Mouse (Mus musculus): ENCODE measurements around the gene Nfkbia. TPM values are rescaled to one million over a fixed set of nuclear protein-coding genes. Genes with fewer than 3 reads are reported as not detected.
A peak's percentile ranks its signal among the peaks of the same experiment; 100 is the strongest.

Nfkbia gene
- polyA plus RNA-seq, 1 experiment from 2014 or later, result 40.4 TPM

DNA sequence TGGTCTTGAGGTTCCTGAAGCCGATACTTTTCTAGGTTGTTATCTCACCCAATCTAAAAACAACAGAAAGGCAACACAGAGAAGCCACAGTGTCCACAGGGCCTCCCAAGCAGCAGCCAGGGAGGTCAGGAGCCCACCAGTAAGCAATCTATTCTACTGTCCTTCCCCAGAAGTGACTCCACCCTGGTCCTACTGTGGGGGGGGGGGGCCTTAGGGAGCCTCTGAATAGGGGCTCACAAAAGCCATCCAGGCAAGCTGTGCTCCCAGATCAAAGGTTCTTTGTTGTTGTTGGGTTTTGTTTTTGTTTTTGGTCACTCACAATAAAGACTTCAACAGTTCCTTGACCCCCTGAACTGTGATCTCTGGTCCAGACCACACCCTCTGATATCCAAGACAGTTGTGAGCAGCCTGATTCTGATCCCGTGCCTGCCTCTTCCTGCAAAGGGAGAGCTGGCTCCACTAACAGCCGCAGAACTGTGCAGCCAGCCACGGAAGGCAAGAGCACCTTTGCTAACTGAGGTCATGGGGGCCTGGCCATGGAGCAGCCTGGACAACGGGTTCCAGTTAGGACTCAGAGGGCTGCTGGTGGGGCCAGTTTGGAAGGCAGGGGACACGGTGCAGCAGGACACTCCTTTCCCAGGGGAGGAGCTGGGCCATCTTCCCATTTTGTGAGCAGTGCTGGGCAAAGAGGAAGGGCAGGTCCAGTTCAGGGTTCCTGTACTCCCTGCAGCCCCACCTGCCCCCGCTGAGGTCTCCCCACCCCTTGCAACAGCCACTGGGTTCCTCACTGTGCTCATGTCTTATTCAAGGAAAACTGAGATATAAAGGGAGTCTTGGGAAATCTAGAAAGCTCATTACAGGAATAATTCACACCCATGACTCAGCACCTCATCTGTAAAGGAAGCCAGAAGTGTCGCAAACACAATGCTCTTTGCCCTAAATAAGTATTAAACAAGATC is 18.9 kb downstream of the Nfkbia start:
- no peak overlapping the region for H3K27ac ChIP-seq (replicated peaks)
- no peak for ATAC-seq (ENCODE audit: low FRiP score, low read depth)
- H3K36me3 ChIP-seq, result no peaks in the 10 kb centered on the region
- H3K4me1 ChIP-seq, result peaks cover 9% of the 10 kb centered on the region; the same call in 1 of the 2 replicates
- H3K9me3 ChIP-seq, result no peaks in the 10 kb centered on the region
- WGBS, result 22% methylated on average over 8 of the region's 8 CpGs
- H3K4me2 ChIP-seq (replicated peaks), result no peak overlapping the region
- no peak overlapping the region for H3K4me3 ChIP-seq
- no peak overlapping the region for H3K9ac ChIP-seq (replicated peaks)
- 0 out of 2 replicates have a peak, but pooled peaks cover 12% of the 10 kb centered on the region for H3K27me3 ChIP-seq

DNA sequence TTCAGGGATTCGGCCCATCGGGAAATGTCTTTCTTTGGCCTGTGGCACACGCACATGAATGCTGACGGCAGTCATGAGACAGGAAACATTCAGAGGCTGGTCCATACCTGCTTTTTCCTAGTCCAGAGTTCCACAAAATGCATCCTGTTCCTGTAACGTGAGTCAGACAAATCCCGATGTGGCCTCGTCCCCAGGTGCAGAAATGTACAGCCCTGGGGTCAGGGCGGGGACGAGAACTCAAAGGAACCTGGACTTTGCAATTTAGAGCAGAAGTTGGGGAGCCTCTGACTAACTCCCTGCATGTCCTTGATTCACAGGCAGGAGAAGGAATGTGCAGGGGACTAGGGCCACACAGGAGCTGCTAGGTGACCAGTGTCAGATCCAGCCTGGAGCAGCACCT is 21.1 kb downstream of the Nfkbia start:
- H3K27me3 ChIP-seq, result 0 out of 2 replicates have a peak, but pooled peaks cover 21% of the 10 kb centered on the region
- no peak overlapping the region for H3K27ac ChIP-seq (replicated peaks)
- no peak overlapping the region for H3K9ac ChIP-seq (replicated peaks)
- H3K4me2 ChIP-seq (replicated peaks), result no peak overlapping the region
- ATAC-seq (ENCODE audit: low FRiP score, low read depth), result no peak
- no peaks in the 10 kb centered on the region for H3K36me3 ChIP-seq
- H3K4me3 ChIP-seq, result no peak overlapping the region
- H3K9me3 ChIP-seq, result no peaks in the 10 kb centered on the region
- peaks cover 23% of the 10 kb centered on the region for H3K4me1 ChIP-seq
- WGBS, result 93% methylated on average over 9 of the region's 9 CpGs

DNA sequence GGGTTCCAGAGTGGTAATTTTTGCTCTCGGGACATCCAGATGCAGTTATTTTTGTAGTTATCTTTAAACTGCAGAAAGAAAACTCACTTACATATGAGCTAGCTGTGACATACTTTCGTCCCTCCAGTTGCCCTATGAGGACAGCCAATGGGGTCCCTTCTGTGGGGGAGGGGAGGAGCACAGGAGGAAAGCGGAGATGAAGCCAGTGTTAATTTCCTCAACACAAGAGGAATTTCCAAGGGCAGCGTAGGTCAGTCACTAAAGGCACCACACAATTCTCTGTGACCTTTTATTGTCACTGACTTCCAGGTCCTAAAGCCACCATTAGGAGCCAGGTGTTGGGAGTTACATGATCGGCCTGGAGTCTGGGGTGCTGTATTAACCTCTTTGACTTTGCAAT is 22.0 kb downstream of the Nfkbia start:
- Histone ChIP-seq H3K27ac (replicated peaks) (no peak overlapping the region), H3K9ac (replicated peaks) (no peak overlapping the region), H3K9me3 (no peaks in the 10 kb centered on the region), H3K4me2 (replicated peaks) (no peak overlapping the region), H3K27me3 (0 out of 2 replicates have a peak, but pooled peaks cover 21% of the 10 kb centered on the region), H3K36me3 (no peaks in the 10 kb centered on the region), H3K4me1 (peaks cover 29% of the 10 kb centered on the region), H3K4me3 (no peak overlapping the region)
- WGBS, result 54% methylated on average over 5 of the region's 5 CpGs
- no peak for ATAC-seq (ENCODE audit: low FRiP score, low read depth)

DNA sequence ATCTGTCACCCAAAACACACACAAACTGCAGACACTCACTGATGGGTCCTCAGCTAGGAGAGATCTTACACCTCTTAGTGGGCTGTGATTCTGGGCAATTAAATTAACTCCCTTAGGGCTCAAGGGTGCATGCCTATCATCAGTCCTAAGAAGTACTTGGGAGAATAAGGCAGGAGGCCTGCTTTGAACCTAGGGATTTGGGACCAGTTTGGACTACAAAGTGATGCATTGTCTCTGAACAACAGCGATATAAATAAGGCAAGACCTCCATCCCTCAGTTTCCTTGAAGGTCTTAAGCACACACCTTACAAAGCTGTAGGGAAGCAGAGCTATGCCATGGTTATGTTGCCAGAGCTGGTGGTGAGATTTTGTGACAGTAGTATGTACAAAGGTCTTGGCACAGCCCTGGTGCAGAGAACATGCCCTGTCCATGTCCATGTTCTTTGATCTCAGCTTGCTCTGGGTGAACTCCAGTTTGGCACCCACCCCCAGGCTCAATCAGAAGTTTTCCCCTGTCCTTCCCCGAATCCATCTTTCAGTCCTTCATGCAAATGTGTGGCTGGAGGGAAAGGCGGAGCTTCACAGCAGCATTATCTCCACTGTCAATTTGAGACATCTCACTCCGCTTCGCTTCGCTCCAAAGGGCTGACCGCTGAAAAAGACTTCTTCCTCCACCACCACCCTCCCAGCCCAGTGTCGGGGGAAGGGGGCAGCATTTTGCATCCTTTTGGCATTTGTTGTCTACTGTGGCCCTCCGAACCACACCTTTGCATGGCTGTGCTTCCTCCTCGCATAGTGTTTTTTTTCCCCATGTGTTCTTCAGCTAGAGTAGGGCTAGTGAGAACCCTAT is 24.9 kb downstream of the Nfkbia start:
- Histone ChIP-seq H3K36me3 (no peaks in the 10 kb centered on the region), H3K27ac (replicated peaks) (no peak overlapping the region), H3K9me3 (no peaks in the 10 kb centered on the region), H3K4me3 (no peak overlapping the region), H3K27me3 (0 out of 2 replicates have a peak, but pooled peaks cover 21% of the 10 kb centered on the region), H3K4me2 (replicated peaks) (no peak overlapping the region), H3K4me1 (peaks cover 37% of the 10 kb centered on the region), H3K9ac (replicated peaks) (no peak overlapping the region)
- ATAC-seq (ENCODE audit: low FRiP score, low read depth), result no peak
- 38% methylated on average over 10 of the region's 10 CpGs for WGBS

DNA sequence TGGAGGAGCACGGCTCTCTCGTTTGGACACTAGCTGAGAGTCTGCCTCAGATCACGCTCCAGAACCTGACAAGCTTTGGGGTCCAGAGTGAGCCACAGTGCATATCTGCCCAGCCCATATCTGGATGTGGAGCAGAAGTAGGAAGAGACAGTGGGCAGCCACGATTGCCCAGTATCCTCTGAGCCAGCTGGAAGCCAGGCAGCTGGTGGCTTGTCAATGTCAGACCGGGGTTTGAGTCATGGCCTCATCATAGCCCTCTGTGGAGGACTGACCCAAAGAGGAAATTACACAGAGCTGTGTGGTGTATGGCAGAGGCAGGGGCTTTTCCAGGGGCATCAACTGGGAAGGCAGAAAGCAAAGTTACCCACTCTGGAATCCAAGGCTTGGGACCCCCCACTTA is 25.6 kb downstream of the Nfkbia start:
- Histone ChIP-seq H3K4me2 (replicated peaks) (no peak overlapping the region), H3K4me1 (peaks cover 37% of the 10 kb centered on the region), H3K36me3 (no peaks in the 10 kb centered on the region), H3K9ac (replicated peaks) (no peak overlapping the region), H3K9me3 (no peaks in the 10 kb centered on the region), H3K27me3 (0 out of 2 replicates have a peak, but pooled peaks cover 21% of the 10 kb centered on the region), H3K27ac (replicated peaks) (no peak overlapping the region), H3K4me3 (no peak overlapping the region)
- ATAC-seq (ENCODE audit: low FRiP score, low read depth), result no peak
- WGBS, result 80% methylated on average over 5 of the region's 5 CpGs

DNA sequence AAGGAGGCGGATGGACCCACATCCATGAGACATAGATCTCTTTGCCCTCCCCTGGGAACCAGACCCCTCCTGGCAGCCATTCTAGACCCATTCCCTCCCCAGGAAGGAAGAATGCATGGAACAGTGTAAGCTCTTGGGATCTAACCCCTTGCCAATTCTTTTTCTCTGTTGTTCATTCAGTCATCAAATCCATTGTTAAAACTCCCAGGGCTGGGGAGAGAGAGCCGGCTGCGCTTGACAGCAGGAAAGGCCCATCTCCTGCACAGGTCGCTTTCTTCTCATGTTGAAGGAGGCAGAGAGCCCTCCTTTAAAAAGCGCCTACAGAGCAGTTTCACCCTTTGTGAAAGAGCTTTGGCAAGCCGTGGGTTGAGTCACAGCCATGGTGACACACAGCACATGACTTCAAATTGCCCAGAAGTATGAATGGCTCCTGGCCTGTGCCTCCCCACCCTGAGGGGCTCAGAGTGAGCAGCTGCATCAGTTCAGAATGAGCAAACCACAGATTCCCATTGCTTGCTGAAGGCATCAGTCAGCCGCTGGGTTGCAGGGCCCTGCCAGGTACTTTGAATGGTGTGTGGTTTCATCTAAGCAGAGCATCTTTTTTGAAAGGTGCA is 26.3 kb downstream of the Nfkbia start:
- Histone ChIP-seq H3K27me3 (0 out of 2 replicates have a peak, but pooled peaks cover 21% of the 10 kb centered on the region), H3K9me3 (no peaks in the 10 kb centered on the region), H3K4me3 (no peak overlapping the region), H3K4me1 (peaks cover 37% of the 10 kb centered on the region), H3K9ac (replicated peaks) (no peak overlapping the region), H3K4me2 (replicated peaks) (no peak overlapping the region), H3K36me3 (no peaks in the 10 kb centered on the region), H3K27ac (replicated peaks) (no peak overlapping the region)
- WGBS, result 59% methylated on average over 7 of the region's 7 CpGs
- no peak for ATAC-seq (ENCODE audit: low FRiP score, low read depth)

DNA sequence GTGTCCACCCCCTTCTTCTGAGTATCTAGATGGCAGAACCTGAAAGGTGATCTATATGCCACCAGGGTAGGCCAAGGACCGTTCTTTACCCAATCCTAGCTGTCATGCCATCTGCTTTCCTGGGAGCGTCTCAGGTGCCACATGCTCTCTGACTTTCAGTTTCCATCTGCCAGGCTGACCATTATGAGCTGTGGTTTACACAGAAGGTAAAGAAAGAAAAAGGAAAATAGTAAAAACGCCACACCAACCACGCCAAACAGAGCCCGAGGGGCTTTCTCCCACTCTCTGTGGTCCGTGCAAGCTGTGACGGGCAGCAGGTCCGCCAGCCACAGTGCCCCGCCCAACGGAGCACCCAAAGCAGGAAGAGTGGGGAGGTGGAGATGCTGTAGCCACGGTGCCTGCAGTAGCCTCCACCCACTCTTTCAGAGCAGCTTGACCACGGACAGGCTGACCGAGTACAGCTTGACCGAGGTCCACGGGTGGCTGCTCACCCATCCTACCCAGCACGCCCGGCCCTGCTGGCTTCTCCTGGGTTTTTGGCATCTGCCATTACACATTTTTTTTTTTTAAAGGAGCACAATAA is 27.0 kb downstream of the Nfkbia start:
- 0 out of 2 replicates have a peak, but pooled peaks cover 21% of the 10 kb centered on the region for H3K27me3 ChIP-seq
- ATAC-seq (ENCODE audit: low FRiP score, low read depth), result no peak
- H3K4me3 ChIP-seq, result no peak overlapping the region
- H3K4me2 ChIP-seq (replicated peaks), result no peak overlapping the region
- H3K4me1 ChIP-seq, result peaks cover 37% of the 10 kb centered on the region
- no peak overlapping the region for H3K9ac ChIP-seq (replicated peaks)
- 80% methylated on average over 17 of the region's 17 CpGs for WGBS
- no peak overlapping the region for H3K27ac ChIP-seq (replicated peaks)
- no peaks in the 10 kb centered on the region for H3K36me3 ChIP-seq
- H3K9me3 ChIP-seq, result no peaks in the 10 kb centered on the region

DNA sequence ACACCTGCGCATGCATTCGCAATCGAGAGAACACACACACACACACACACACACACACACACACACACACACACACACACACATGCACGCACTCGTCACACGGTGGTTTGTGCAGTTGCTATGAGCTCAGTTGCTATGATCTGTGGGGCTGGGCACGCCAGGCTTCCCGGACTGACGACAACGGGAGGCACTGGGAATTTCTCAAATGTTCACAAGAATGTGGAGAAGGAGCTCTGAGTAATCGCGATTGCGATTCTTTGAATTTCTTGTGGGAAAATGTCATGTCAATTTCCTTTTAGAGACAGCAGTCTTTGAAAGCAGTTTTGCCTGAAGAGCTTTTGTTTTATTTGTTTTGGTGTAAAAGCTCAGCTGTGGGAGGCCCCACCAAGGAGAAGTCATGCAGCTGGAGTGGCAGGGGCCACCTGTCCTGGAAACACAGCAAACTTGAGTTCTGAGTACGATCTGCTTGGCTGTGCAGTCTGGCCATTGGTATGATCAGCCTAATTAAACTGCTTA is 27.5 kb downstream of the Nfkbia start:
- Histone ChIP-seq H3K4me1 (peaks cover 37% of the 10 kb centered on the region), H3K36me3 (no peaks in the 10 kb centered on the region), H3K27ac (replicated peaks) (peak overlapping the region; percentile 68; the same call in 1 of the 2 replicates), H3K9ac (replicated peaks) (no peak overlapping the region), H3K27me3 (0 out of 2 replicates have a peak, but pooled peaks cover 17% of the 10 kb centered on the region), H3K4me3 (no peak overlapping the region), H3K4me2 (replicated peaks) (peak overlapping the region; percentile 24), H3K9me3 (no peaks in the 10 kb centered on the region)
- 51% methylated on average over 14 of the region's 14 CpGs for WGBS
- ATAC-seq (ENCODE audit: low FRiP score, low read depth), result no peak

DNA sequence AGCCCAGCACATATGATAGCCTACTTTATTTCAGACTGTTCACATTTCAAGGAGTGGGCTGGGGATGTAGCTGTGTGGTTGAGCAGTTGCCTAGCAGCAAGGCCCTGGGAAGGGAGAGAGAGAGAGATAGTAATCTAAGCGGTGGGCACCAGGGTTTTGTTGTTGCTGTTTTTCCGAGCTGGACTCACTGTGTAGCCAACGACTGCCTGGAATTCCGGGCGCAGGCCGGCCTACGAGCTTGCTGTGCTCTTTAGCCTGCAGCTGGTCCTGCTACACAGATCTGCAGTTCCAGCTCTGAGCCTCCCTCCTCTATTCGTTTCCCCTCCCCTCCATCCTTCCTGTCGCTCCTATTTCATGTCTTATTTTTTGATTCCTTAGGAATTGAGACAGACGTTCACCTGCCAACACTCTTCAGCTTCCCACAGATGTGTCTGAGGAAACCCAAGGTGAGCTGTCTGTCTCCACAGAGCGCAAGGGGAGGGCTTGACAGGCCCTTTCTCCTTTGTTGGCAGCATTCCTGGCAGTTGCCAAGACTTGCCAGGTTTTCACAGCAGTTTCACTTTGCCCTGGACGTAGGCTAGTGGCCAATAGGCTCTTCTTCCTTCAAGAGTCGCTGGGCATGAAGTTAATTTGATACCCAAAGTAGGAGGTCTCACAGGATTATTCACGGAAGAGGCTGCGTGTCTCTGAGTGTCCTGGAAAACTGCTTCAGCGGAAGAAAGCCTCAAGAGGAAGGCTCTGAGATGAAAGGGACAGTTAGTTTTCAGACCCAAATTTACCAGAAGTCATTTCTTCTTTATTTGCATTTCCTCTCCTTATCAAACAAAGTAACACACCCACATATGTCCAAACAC is 28.2 kb downstream of the Nfkbia start:
- H3K36me3 ChIP-seq, result no peaks in the 10 kb centered on the region
- H3K9me3 ChIP-seq, result no peaks in the 10 kb centered on the region
- peak overlapping the region; percentile 6; the same call in 1 of the 2 replicates for H3K9ac ChIP-seq (replicated peaks)
- H3K27me3 ChIP-seq, result 0 out of 2 replicates have a peak, but pooled peaks cover 12% of the 10 kb centered on the region
- peak; percentile 66 for ATAC-seq (ENCODE audit: low FRiP score, low read depth)
- peaks cover 37% of the 10 kb centered on the region for H3K4me1 ChIP-seq
- H3K4me3 ChIP-seq, result no peak overlapping the region
- peak overlapping the region; percentile 68 for H3K27ac ChIP-seq (replicated peaks)
- H3K4me2 ChIP-seq (replicated peaks), result peak overlapping the region; percentile 24
- 19% methylated on average over 16 of the region's 16 CpGs for WGBS

DNA sequence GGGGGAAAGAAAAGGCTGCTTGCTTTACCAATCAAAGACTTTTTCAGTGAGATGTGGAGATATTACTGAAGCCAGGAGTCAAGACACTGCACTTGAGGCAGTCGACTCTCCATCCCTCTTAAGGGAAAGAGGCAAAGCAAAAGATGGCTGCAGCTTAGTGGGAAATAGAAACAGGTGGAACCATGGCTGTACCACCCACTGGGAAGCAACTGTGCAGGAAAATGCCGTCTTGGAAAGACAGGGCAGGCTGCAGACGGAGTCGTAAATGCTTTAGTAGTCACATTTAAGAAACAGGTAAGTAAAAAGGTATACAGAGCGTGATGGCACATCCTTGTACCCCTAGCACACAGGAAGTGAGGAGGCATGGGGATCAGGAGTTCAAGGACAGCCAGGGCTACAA is 29.4 kb downstream of the Nfkbia start:
- no peaks in the 10 kb centered on the region for H3K36me3 ChIP-seq
- H3K27me3 ChIP-seq, result 0 out of 2 replicates have a peak, but pooled peaks cover 8% of the 10 kb centered on the region
- 79% methylated on average over 5 of the region's 5 CpGs for WGBS
- ATAC-seq (ENCODE audit: low FRiP score, low read depth), result no peak
- H3K4me3 ChIP-seq, result no peak overlapping the region
- H3K4me2 ChIP-seq (replicated peaks), result no peak overlapping the region
- H3K9ac ChIP-seq (replicated peaks), result no peak overlapping the region
- H3K9me3 ChIP-seq, result no peaks in the 10 kb centered on the region
- H3K27ac ChIP-seq (replicated peaks), result no peak overlapping the region
- H3K4me1 ChIP-seq, result peaks cover 36% of the 10 kb centered on the region
